Mouse (Mus musculus): ENCODE data around the gene Ubl4b.

- no peak for TF ChIP-seq CTCF (IDR thresholded peaks at IDR 0.05; ENCODE audit: control insufficient read depth, insufficient read depth, insufficient read length)
- no peak for TF ChIP-seq MAX (IDR thresholded peaks at IDR 0.05)
These were observed 13.8 kb upstream of the Ubl4b start for GRCm38 (mm10) chr3:107568721-107569120.
